Mouse (Mus musculus) cerebellum, postnatal 36 days (tissue): ENCODE results near the gene Arntl2.

Experiments used
- DNase-seq, 2 experiments: peaks; one replicate each; pipeline ENCODE4 v3.0.0; 2021 to 2022; ENCODE audit warnings: mixed read lengths in 2 of 2

Gene Arntl2

DNA sequence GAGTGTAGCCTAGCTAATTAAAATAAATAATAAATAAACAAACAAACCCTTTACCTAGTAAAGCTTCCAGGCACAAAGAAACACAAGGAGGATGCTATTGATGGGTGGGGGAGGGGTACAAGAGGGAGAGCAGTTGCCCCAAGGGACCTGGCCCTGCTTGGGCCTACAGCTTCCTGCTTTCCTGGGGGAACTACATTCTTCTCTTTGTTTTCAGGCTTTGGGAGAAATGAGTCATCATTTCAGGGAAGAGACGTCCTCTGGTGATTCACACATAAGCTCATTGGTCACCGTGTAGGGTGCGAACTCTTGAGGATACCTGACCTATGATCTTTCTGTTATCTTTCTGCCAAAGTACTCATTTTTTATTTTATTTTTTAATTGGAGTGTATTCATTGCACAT lies 2.3 kb upstream of the Arntl2 start:
- no peak for DNase-seq

DNA sequence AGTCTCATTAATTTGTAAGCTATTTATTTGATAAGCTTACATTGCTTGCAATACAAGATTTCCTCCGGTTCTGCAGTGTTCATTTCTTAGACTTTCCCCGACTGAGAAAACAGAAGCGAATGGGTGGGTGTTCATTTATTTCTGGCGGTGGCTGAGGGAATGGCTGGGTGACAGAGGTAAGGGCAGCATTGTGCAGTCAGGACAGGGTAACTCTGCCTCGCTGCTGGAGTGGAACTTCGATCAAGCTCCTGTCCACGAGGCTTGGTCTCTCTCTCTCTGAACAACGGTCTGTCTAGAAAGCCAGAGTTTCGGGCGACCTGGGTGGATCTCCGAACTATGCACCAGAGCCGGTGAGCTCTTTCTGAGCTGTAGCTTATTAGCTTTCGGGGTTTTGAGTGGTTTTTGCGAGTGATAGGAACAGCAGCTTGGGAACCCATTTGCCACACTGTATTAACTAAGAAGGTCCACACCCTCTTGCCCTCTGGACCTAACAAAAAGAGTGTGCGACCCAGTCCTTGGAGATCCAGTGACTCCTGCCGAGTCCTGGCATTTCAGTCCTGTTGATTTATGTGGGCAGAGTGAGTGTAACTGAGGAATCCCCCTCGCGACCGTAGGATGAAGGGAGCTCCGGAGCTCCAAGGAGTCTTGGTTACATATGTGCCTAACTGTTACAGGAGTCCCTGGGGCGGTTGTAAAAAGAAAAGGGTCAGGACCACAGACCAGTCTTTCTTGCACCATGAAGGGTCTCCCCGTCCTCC lies 510 bp upstream of the Arntl2 start:
- DNase-seq, result no peak

DNA sequence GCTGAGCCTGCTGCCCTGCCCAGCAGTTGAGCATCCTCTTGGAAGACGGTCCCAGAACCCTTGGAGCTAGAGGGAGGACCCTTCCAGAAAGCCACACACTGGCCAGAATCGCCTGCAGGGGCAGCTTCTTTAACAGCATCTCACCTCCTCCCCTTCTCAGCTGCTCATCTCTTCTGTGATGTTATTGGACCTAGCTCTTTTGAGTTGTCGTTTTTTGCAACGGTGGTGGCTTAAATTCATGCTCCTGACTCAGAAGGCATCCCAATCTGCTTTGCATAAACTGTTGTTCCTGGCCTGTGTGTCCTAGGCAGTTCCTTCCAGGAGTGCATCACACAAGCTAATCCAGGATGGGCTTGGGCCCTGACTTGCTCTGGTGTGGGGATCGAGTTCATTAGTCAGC lies 1.6 kb downstream of the Arntl2 start:
- DNase-seq, result no peak

DNA sequence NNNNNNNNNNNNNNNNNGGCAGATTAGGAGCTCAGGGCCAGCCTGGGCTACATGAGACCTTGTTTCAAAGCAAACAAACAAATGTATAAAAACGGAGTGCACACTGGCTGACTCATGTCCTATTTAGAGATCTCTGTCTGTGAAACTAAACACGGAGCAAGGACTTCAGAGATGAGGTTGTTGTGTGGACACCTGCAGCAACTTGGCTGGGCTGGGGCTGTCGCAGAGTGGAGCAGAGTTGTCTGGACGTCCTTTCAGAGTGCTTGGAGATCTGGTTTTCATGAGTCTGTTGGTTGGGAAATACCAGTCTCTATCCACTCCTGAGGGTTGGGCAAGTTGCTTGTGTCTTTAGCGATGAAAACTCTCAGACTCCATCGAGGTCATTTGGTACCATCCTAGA lies 14.1 kb downstream of the Arntl2 start:
- DNase-seq, result no peak

DNA sequence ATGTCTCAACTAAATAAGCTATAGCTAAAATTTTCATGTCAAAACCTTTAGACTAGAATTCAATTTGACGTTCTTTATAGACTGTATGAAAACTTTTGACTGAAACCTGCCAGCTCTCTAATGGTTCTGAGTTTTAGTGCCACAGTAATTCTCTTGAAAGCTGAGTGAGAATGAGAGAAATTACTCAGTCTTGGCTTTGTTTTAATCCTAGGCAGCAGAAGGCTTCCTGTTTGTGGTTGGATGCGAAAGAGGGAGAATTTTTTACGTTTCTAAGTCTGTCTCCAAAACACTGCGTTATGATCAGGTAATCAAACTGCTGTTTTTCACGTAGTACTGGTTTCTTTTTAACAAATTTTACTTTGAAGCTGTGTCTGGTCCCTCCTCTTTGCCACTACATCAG lies 17.2 kb downstream of the Arntl2 start:
- DNase-seq, result no peak

DNA sequence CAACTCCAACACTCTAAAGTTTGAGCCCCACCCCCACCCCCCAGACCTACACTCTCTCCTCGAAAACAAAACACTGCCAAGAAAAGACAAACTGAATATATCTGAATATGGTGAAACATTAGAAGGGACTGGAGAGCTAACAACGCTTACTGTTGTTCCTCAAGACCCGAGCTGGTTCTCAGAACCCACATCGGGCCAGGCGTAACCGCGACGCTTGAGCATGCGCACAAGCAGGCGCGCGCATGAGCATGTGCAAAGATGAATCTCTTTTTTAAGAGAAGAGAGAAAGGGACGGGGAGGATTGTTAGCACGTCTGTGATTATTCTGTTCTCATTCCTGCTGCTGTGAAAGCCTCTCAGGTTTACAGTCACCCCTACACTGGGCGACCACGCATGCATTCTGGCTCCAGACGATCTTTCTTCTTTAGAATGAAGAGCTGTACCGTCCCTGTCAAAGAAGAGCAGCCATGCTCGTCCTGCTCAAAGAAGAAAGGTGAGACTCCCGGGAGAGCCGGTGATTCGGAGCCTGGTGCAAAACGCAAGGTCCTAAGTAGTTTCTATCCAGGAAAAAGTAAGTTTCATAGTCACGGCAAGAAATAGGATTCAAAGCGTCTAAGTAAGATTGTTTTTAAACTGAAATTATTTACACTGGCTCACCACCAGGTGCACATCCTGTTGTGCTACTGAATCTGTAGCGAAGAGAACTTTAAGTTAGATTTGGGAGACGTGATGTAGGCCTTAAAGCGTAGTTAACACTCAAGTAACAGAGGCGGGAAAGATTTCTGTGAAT lies 24.5 kb downstream of the Arntl2 start:
- DNase-seq, result no peak

DNA sequence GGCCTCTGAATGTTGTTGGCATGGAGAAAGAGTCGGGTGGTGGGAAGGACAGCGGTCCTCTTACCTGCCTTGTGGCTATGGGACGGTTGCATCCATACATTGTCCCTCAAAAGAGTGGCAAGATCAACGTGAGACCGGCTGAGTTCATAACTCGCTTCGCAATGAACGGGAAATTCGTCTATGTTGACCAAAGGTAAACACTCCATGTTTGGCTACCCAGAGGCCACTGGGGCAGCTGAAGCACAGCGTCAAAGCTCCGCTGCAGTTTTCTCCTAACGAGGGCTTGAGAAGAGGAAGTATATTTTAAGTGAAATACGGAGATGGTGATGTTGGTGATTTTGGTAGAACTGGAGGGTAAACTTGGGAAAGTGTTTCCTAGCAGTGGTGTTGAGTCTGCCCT lies 26.1 kb downstream of the Arntl2 start:
- DNase-seq, result no peak

DNA sequence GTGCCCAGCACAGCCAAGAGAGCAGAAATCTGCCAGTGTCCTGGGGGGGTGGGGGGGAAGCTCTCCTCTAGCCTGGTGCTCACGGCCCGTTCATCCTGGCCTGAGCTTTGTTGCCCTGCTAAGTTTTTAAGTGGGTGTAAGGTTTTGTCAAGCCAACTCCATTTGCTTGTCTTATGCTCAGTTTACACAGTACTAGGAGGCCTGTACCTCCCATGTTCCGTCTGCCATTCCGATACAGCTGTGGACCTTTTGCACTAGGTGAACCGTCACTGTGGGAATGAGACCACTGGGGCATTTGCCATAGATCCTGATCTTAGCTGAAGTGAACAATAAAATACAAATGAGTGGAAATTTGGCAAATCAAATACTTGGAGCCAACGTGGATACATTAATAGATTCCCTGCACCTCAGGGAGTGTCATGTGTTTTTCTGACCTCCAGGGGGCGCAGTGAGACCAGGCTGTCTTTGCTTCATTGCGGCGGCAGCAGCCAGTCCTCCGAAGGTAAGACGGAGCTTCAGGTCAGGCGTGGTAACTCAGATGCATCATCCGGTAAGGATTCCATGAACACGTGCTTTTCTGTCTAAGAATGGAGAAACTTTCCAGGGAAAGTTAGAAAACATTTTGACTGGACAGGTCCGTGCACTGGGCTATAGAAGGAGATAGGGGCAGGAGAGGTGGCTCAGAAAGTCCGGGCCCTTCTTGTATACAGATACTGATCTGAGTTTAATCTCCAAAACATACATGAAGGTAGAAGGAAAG lies 29.1 kb downstream of the Arntl2 start:
- peak; percentile 51 to 55 for DNase-seq

DNA sequence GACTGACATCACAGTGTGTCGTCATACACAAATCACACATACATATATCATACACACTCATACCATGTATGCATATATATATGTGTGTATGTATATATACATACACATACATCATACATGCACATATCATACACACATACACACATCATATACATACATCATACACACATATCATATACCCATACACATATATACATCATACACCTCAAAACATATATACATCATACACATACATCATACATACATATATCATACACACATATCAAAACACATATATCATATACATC lies 29.6 kb downstream of the Arntl2 start:
- no peak for DNase-seq

DNA sequence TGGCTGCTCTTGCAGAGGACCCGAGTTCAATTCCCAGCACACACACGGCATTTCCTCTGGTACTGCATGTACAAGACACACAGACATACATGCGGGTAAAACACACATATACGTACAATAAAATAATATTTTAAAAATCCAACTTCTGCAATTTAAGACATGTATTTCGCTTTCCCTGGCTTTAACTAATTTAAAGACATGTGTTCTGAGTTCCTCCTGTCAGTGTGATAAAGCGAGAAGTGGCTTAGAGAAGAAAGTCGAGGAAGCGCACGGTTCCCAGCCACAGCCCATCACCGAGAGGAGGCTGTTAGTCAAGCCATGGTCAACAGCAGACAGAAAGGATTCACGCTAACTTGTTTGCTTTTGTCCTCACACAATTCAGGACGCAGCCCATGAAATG lies 35.5 kb downstream of the Arntl2 start:
- no peak for DNase-seq

DNA sequence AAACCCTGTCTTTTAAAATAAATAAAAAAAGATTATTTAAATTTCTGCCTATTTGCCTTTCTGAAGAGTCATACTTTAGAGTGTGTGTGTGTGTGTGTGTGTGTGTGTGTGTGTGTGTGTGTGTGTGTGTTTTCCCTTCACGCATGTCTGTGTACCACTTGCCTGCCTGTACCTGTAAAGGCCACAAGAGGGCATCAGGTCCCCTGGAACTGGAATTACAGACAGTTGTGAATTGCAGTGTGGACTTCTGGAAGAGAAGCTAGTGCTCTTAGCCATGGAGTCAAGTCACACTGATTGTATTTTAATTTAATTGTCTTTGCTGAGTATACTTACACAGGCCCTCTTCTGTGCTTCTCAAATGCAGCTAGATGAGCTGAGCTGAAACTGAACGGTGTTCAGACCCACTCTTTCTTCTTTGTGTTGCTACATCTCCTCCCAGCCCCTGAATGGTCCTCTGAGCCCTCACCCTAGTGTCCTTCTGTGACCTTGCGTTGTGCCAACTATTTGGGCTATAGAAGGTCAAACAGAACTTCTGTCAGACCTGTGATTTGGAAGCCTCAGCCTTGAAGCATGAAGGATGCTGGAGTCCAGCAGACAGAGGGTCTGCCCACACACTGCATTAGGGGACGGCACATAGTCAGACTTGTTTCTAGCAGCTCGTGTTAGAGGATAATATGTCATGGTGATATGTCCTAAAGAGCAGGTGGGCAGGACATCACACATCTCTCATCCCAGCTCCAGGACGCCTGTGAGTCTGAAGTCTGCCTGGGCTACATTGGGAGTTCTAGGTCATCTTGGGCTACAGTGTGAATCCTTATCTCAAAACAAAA lies 37.8 kb downstream of the Arntl2 start:
- peak; percentile 11 to 17 for DNase-seq

DNA sequence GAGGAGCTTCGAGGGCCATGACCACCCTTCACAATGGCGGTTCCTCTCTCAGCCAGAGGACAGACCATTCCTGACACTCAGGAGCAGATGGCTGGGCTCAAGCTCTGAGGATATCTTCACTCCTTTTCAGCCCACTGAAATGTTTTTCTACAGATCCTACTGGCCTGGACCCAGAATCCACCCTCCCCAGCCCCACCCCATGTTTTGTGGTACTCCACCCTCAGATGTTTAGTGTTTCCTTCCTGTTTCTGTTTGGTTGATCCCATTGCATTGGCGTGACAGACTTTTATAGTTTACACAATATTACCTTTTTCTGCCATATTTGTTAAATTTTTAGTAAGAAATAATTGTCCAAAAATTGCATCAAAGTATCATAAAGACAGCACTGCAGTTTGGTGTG lies 38.5 kb downstream of the Arntl2 start:
- no peak for DNase-seq

DNA sequence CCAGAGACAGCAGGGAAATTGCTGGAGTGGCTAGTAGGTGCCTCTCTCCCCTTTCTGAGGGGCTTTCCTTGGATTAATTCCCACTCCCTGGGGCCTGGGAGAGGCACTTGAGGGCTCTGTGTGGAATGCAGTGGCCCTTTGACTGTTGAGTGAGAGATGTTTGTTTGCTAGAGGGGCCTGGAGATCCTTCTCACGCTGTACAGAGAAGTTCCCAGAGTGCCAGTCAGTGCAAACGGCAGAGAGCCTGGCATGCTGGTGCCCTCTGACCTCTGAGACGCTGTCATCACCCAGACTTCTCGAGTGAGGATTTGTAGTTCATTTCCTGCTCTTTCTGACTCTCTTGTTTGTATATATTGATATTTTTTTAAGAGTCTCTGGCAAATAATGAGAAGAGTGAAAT lies 39.9 kb downstream of the Arntl2 start:
- no peak for DNase-seq

DNA sequence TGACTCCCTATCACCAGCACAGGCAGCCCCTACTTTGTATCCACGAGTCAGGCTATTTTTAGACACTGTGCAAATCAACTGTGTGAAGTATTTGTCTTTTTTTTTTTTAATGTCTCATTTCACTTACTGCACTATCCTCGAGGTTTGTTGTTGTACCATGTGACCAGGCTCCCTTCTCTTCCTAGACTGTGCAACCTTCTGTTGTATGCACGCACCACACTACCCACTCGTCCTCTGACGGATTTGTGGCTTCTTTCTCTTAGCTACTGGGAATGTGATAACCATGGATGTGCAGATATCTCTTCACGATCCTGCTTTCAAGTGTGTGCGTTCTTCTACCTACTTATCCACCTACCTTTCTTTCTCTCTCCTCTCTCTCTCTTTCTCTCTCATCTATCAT lies 41.5 kb downstream of the Arntl2 start:
- no peak for DNase-seq

DNA sequence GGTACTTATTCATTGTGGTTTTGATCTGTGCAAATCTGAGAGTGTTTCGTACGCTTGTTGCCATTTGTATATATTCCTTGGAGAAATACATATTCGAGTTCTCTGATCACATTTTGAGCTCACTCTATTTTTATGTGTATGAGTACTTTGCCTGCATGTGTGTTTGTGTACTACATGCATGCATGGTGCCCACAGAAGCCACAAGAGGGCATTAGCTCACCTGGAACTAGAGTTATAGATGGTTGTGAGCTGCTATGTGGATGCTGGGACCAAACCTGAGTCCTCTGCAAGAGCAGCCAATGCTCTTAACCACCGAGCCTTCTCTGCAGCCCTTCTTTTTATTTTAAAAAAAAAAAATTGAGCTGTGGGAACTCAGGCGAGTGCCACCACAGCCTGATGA lies 42.5 kb downstream of the Arntl2 start:
- no peak for DNase-seq

DNA sequence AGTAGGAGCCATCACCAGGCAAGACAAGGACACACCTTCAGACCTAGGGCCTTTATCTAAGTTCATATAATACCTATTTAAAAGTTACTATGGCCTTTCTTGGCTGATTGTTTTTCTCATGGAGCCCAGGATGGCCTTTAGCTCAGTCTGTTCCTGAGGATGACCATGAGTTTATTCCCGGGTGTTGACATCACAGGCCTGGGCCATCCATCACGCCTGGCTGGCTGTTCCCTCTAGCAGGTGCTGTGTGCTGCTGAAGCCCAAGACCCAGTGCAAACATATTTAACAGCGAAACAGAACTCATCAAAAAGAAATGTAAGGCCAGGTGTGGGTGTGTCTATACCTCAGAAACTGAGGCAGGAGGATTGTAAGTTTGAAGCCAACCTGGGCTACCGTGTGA lies 43.0 kb downstream of the Arntl2 start:
- no peak for DNase-seq

DNA sequence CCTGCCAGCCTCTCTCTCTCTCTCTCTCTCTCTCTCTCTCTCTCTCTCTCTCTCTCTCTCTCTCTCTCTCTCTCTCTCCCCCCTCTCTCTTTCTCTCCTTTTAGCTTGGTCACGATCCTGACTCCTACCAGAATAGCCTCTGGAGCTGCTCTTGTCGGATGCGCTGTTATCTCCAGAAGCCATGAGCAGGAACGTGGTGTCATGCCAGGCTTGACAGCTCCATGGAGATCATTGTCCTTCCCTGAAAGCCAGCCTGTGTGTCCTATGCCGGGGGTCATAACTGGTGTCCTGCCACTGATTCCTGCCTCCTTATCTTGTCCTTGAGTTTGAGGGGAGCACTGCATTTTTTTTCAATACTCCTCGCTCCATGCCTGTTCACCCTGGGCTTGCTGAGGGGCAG lies 49.0 kb downstream of the Arntl2 start:
- no peak for DNase-seq

DNA sequence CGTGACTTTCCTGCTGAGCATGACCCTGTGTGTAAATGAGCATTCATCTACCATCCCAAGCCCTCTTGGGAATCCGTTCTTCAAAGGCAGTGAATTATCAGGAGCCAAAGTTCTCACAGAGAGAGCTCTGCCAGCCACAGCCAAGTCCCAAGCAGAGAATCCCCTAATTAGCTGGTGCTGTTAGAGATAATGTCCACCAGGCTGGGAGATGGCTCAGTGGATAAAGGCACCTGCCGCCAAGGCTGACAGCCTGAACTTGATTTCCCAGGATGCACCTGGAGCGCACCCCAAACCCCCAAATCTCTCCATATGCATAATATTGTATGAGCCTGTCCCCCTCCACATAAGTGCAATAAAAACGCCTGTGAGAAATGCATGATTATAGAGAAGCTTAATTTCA lies 49.5 kb downstream of the Arntl2 start:
- DNase-seq, result no peak

DNA sequence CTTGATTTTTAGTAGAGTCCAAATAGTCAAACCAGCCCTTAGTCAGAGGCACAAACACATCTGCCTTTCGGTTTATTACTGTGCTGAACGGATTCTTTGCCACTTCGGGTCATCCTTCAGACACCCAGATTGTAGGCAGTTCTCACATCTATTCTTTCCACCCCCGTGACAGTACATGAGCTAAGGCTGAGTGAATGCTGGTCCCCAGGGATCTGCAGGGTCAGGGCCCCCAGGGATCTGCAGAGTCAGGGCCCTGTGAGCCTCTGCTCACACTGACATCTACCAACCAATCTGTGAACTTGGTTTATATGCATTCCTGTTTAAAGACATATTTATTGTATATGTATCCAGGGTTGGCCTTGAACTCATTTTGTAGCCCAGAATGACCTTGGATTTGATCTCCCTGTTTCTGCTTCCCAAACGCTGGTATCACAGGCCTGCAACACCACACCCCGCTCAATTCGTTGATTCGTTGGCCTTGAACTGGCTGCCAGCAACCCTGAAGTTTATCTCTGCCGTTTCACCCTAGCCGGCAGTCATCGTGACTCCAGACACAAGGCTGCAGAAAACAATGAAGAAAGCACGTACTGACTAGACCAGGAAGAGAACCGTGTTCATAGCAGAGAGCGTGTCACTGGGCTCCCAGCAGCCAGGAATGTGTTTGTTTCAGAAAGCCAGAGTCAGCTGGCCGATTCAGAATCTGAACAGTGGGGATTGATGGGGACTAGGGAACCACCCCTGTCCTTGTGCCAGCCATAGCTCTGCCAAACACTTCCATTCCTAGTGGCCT lies 50.3 kb downstream of the Arntl2 start:
- no peak for DNase-seq

DNA sequence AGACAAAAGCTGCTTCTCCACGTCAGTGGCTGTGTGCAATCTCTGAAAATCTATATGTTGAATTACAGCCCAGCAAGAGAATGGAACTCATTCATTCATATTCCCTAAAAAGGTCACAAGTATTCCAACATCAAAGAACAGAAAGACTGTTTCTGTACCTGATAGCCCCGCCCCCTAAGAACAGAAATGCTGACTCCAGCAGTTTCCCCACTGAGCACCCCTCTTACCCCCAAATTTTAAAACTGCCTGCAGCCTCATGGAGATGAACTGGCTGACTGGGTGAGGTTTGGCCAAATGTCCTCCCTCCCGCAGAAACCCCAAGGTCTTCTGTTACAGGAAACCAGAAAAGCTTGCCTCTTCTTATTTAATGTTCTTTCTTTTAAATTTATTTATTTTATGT lies 51.5 kb downstream of the Arntl2 start:
- DNase-seq, result no peak

DNA sequence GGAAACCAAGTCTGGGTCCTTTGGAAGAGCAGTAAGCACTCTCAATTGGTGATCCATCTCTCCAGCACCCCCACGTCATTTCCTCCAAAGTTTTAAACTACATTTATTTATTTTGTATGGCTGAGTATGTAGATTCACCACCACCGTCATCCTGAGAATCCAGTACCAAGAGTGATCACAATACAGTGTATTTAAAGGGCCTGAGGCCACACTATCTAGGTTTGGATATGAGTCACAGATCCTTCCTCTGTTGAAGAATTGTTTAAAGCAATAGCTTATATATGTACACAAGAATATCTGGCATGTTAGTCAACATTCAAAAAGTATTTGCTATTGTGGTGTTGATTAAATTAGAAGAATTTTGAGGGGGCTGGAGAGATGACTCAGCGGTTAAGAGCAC lies 52.4 kb downstream of the Arntl2 start:
- DNase-seq, result no peak

DNA sequence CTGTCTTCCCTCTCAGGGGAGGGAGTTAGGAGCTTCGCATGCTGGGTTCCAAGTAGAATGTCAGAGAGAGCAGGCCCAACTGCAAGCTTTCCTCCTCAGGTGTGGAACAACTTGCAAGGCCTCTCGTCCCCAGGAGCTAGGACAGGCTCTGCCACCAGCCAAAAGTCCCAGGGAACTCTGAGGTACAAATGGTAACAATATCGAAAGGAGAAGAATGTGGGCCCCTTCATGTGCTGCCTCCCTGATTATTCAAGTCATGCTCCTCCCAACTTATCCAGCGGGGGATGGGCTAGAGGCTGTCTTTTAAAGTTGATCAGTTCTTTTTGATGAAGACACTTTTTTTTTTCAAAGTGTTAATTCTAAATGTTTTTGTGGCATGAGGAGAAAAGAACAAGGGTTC lies 54.2 kb downstream of the Arntl2 start, which contains the start of gene Smco2:
Gene Smco2, plus strand, starts transcription at position 55 of the 400 bp plus-strand sequence.
- DNase-seq, result no peak
